Mouse (Mus musculus): ENCODE measurements around the gene Cog1.

- no peak for TF ChIP-seq EP300 (IDR thresholded peaks at IDR 0.05; ENCODE audit: low read depth)
- no peak for TF ChIP-seq CTCF (IDR thresholded peaks at IDR 0.05; ENCODE audit: low read depth)
Measured at GRCm38 (mm10) chr11:113658763-113659162, 9.8 kb downstream of the Cog1 start.

Measured in heart, postnatal 0 days (tissue).